Mouse (Mus musculus): ENCODE measurements around the gene Troap. TPM values are rescaled to one million over a fixed set of nuclear protein-coding genes. Genes with fewer than 3 reads are reported as not detected.

The Troap gene
- 1 to 10 TPM; 3.6 to 4.4 TPM for polyA plus RNA-seq (2017; shearing (Covaris generic))

GRCm38 (mm10) chr15:99074019-99074599 is at the start of gene Troap:
Troap (plus strand) TSS chr15:99074575.
- no peak for ATAC-seq

- peak; percentile 43 for ATAC-seq
Measured at GRCm38 (mm10) chr15:99024668-99025314, 49.6 kb upstream of the Troap start.

GRCm38 (mm10) chr15:99025414-99025813 is 49.0 kb upstream of the Troap start:
- no peak for ATAC-seq

GRCm38 (mm10) chr15:99026259-99026658 is 48.1 kb upstream of the Troap start:
- ATAC-seq, result no peak

- no peak for ATAC-seq
Measured at GRCm38 (mm10) chr15:99027116-99027515, 47.3 kb upstream of the Troap start.

GRCm38 (mm10) chr15:99028874-99029458 is 45.4 kb upstream of the Troap start:
- ATAC-seq, result no peak

GRCm38 (mm10) chr15:99029619-99030584 is 44.5 kb upstream of the Troap start, which contains the start of gene Tuba1c:
Tuba1c (plus strand) TSS chr15:99029891.
- ATAC-seq, result peak; percentile 86

GRCm38 (mm10) chr15:99030585-99031387 is 43.6 kb upstream of the Troap start:
- peak; percentile 18 for ATAC-seq

GRCm38 (mm10) chr15:99031388-99031675 is 43.0 kb upstream of the Troap start:
- no peak for ATAC-seq

GRCm38 (mm10) chr15:99032041-99032725 is 42.2 kb upstream of the Troap start:
- no peak for ATAC-seq

GRCm38 (mm10) chr15:99032726-99033250 is 41.6 kb upstream of the Troap start:
- ATAC-seq, result no peak

GRCm38 (mm10) chr15:99033498-99034270 is 40.7 kb upstream of the Troap start:
- no peak for ATAC-seq

- ATAC-seq, result no peak
Measured at GRCm38 (mm10) chr15:99035431-99035830, 38.9 kb upstream of the Troap start.

GRCm38 (mm10) chr15:99036249-99036905 is 38.0 kb upstream of the Troap start:
- no peak for ATAC-seq

- no peak for ATAC-seq
Measured at GRCm38 (mm10) chr15:99038025-99038424, 36.4 kb upstream of the Troap start.

GRCm38 (mm10) chr15:99038797-99039196 is 35.6 kb upstream of the Troap start:
- ATAC-seq, result no peak

- no peak for ATAC-seq
Measured at GRCm38 (mm10) chr15:99039306-99039705, 35.1 kb upstream of the Troap start.

GRCm38 (mm10) chr15:99039996-99040919 is 34.1 kb upstream of the Troap start:
- ATAC-seq, result no peak

Measured in activated CD4-positive, CD25-positive, alpha-beta regulatory T cell, adult 4 months (primary cell).